In genomic region chr10:78590744-78591143, GRCm38 (mm10) we compare ENCODE assay signal across 9 mouse cellular contexts. TPM values are rescaled to one million over a fixed set of nuclear protein-coding genes. Genes with fewer than 3 reads are reported as not detected.
DNase-seq lines count a peak whose midpoint lies in the region; ATAC-seq and TF ChIP-seq lines count a peak whose summit lies in the region.
"Had no signal": no experiment of that assay in that cellular context is flagged by ENCODE, and none has a peak within 500 bp of the region (broad histone marks: within the 10 kb centered on the region; RNA-seq: fewer than 3 reads in every experiment).

No protein-coding gene starts in this region.

- peak overlapping the region; percentile 83 for H3K9ac ChIP-seq in heart, postnatal 0 days (replicated peaks; ENCODE audit: low read depth, low read length)
- H3K9ac ChIP-seq in limb, embryonic 13.5 days: peak overlapping the region; percentile 91
- 0 out of 2 replicates have a peak overlapping the region, but pooled peaks have one; percentile 23 for H3K9ac ChIP-seq in midbrain, embryonic 16.5 days (ENCODE audit: low read depth, low read length)

- H3K4me2 ChIP-seq in heart, postnatal 0 days (ENCODE audit: low read depth, low read length): peak overlapping the region; percentile 75
- peak overlapping the region; percentile 81 for H3K4me2 ChIP-seq in limb, embryonic 13.5 days (replicated peaks)
- H3K4me2 ChIP-seq in midbrain, embryonic 16.5 days (ENCODE audit: low read length): peak overlapping the region; percentile 77

- peaks cover 2% of the 10 kb centered on the region; the same call in 1 of the 2 replicates for H3K36me3 ChIP-seq in E14TG2a.4 (ENCODE audit: insufficient read depth, low read length)
- H3K36me3 ChIP-seq in heart, postnatal 0 days (replicated peaks; ENCODE audit: control insufficient read depth, insufficient read depth, low read length): peaks cover 40% of the 10 kb centered on the region
- peaks cover 42% of the 10 kb centered on the region for H3K36me3 ChIP-seq in limb, embryonic 13.5 days
- H3K36me3 ChIP-seq in midbrain, embryonic 16.5 days (ENCODE audit: control insufficient read depth, insufficient read depth, low read length): no peaks in the 10 kb centered on the region

- no peak for ATAC-seq in heart, postnatal 0 days (ENCODE audit: insufficient read depth, low read depth)
- no peak for ATAC-seq in limb, embryonic 13.5 days (ENCODE audit: low FRiP score, low read depth)
- ATAC-seq in midbrain, embryonic 16.5 days: no peak

- H3K4me3 ChIP-seq in E14TG2a.4 (replicated peaks; ENCODE audit: low read length): peak overlapping the region; percentile 80
- H3K4me3 ChIP-seq in heart, postnatal 0 days (ENCODE audit: low read depth, low read length): peak overlapping the region; percentile 73
- H3K4me3 ChIP-seq in limb, embryonic 13.5 days: peak overlapping the region; percentile 76
- peak overlapping the region; percentile 44 for H3K4me3 ChIP-seq in midbrain, embryonic 16.5 days (ENCODE audit: low read depth, low read length)

- no peak for TF ChIP-seq EP300 in heart, postnatal 0 days (IDR thresholded peaks at IDR 0.05; ENCODE audit: low read depth)

- 6% methylated on average over 9 of the region's 9 CpGs for WGBS in heart, postnatal 0 days
- WGBS in limb, embryonic 13.5 days: 39% methylated on average over 9 of the region's 9 CpGs
- 54% methylated on average over 9 of the region's 9 CpGs for WGBS in midbrain, embryonic 16.5 days

- intact Hi-C loops in left cerebral cortex, postnatal 10 days (cut with DNase I): no loop called here

- no peaks in the 10 kb centered on the region for H3K9me3 ChIP-seq in E14TG2a.4 (ENCODE audit: low read length)
- no peaks in the 10 kb centered on the region for H3K9me3 ChIP-seq in heart, postnatal 0 days (replicated peaks; ENCODE audit: control insufficient read depth, low read length)
- no peaks in the 10 kb centered on the region for H3K9me3 ChIP-seq in limb, embryonic 13.5 days
- no peaks in the 10 kb centered on the region for H3K9me3 ChIP-seq in midbrain, embryonic 16.5 days (replicated peaks; ENCODE audit: control insufficient read depth, low read length, poor library complexity, severe bottlenecking)

- DNase-seq in embryo, embryonic 11 days: peak; percentile 23
- peak; percentile 15 for DNase-seq in heart, postnatal 0 days (ENCODE audit: low spot score)
- DNase-seq in testis, postnatal 10 days (ENCODE audit: low spot score): no peak
- DNase-seq in left cerebral cortex, postnatal 10 days (ENCODE audit: extremely low spot score in 1 of 2, low spot score in 2 of 2): no peak
- DNase-seq in layer of hippocampus, adult 18-20 months (ENCODE audit: low spot score in 2 of 2): no peak

- H3K4me1 ChIP-seq in E14TG2a.4 (replicated peaks; ENCODE audit: low read depth, low read length): peaks cover 29% of the 10 kb centered on the region
- peaks cover 15% of the 10 kb centered on the region; the same call in 1 of the 2 replicates for H3K4me1 ChIP-seq in heart, postnatal 0 days (ENCODE audit: control insufficient read depth, insufficient read depth)
- peaks cover 18% of the 10 kb centered on the region for H3K4me1 ChIP-seq in limb, embryonic 13.5 days
- H3K4me1 ChIP-seq in midbrain, embryonic 16.5 days (ENCODE audit: control insufficient read depth, insufficient read depth, low read length): peaks cover 10% of the 10 kb centered on the region

- H3K27me3 ChIP-seq in E14TG2a.4 (ENCODE audit: insufficient read depth, low read length): peaks cover 82% of the 10 kb centered on the region
- no peaks in the 10 kb centered on the region for H3K27me3 ChIP-seq in heart, postnatal 0 days (ENCODE audit: control insufficient read depth, insufficient read depth, low read length)
- no peaks in the 10 kb centered on the region for H3K27me3 ChIP-seq in limb, embryonic 13.5 days
- H3K27me3 ChIP-seq in midbrain, embryonic 16.5 days (ENCODE audit: control insufficient read depth, insufficient read depth, low read depth, low read length): peaks cover 2% of the 10 kb centered on the region; the same call in 1 of the 2 replicates

- no peak for TF ChIP-seq CTCF in E14TG2a.4 (conservative IDR thresholded peaks at IDR 0.05; ENCODE audit: low read length)
- TF ChIP-seq CTCF in heart, postnatal 0 days (IDR thresholded peaks at IDR 0.05; ENCODE audit: low read depth): no peak

- H3K27ac ChIP-seq in heart, postnatal 0 days (ENCODE audit: low read depth): peak overlapping the region; percentile 85
- peak overlapping the region; percentile 90 for H3K27ac ChIP-seq in limb, embryonic 13.5 days
- no peak overlapping the region; the same call in 1 of the 2 replicates for H3K27ac ChIP-seq in midbrain, embryonic 16.5 days (ENCODE audit: low read length)

RNA-seq across cellular contexts. Expression of gene Syde1, which starts 1.0 kb away (rescaled TPM):
- total RNA-seq in heart, postnatal 0 days (2014; rRNA removed; ENCODE audit: low replicate concordance): 25.3 and 27.9 TPM in 2 replicates
- polyA plus RNA-seq in heart, postnatal 0 days (2015; fragmentation: Nextera tagmentation; extraction: Ambion mirVana): 7.5 and 8.5 TPM in 2 replicates
- polyA plus RNA-seq in limb, embryonic 13.5 days (2015; fragmentation: Nextera tagmentation; extraction: Ambion mirVana): 27.0 and 27.4 TPM in 2 replicates
- polyA plus RNA-seq in midbrain, embryonic 16.5 days (2015; fragmentation: Nextera tagmentation; extraction: Ambion mirVana): 2.9 and 3.0 TPM in 2 replicates
- 1 to 10 TPM; 3.9 TPM for total RNA-seq in left cerebral cortex, postnatal 10 days (2021)
- 1 to 10 TPM; 6.8 to 8.2 TPM for total RNA-seq in layer of hippocampus, adult 18-20 months (2021)

RNA-seq across cellular contexts. Expression of gene Ilvbl, which starts 16.6 kb away (rescaled TPM):
- total RNA-seq in heart, postnatal 0 days (2014; rRNA removed; ENCODE audit: low replicate concordance): 58.4 and 62.1 TPM in 2 replicates
- polyA plus RNA-seq in heart, postnatal 0 days (2015; fragmentation: Nextera tagmentation; extraction: Ambion mirVana): 72.2 and 73.7 TPM in 2 replicates
- polyA plus RNA-seq in limb, embryonic 13.5 days (2015; fragmentation: Nextera tagmentation; extraction: Ambion mirVana): 59.2 and 66.7 TPM in 2 replicates
- polyA plus RNA-seq in midbrain, embryonic 16.5 days (2015; fragmentation: Nextera tagmentation; extraction: Ambion mirVana): 66.1 and 81.4 TPM in 2 replicates
- 10 to 100 TPM; 19.2 to 21.9 TPM for total RNA-seq in left cerebral cortex, postnatal 10 days (2021)
- 10 to 100 TPM; 27.3 to 33.4 TPM for total RNA-seq in layer of hippocampus, adult 18-20 months (2021)

RNA-seq across cellular contexts. Expression of gene Olfr1357, which starts 27.1 kb away (rescaled TPM):
- not detected in 2 replicates for total RNA-seq in heart, postnatal 0 days (2014; rRNA removed; ENCODE audit: low replicate concordance)
- polyA plus RNA-seq in heart, postnatal 0 days (2015; fragmentation: Nextera tagmentation; extraction: Ambion mirVana): not detected in 2 replicates
- polyA plus RNA-seq in limb, embryonic 13.5 days (2015; fragmentation: Nextera tagmentation; extraction: Ambion mirVana): not detected in 2 replicates
- polyA plus RNA-seq in midbrain, embryonic 16.5 days (2015; fragmentation: Nextera tagmentation; extraction: Ambion mirVana): not detected in 2 replicates
- not detected for total RNA-seq in left cerebral cortex, postnatal 10 days (2021)
- not detected for total RNA-seq in layer of hippocampus, adult 18-20 months (2021)
- total RNA-seq: adrenal gland, adult 18-20 months had no signal

Comparison
In these comparisons a context has a peak if more than half of its experiments do, and no peak if none do; other contexts are left out.
1. DNase-seq: peak in embryo, embryonic 11 days (single experiment) and heart, postnatal 0 days (single experiment); none in testis, postnatal 10 days (single experiment), left cerebral cortex, postnatal 10 days (0 of 2) and layer of hippocampus, adult 18-20 months (0 of 2).
2. H3K9ac ChIP-seq: peak in every context shown above with its lines; median percentile 91 in limb, embryonic 13.5 days; 83 in heart, postnatal 0 days; 23 in midbrain, embryonic 16.5 days.
3. Peak in every context shown above with its lines, with median percentiles within 50 percentile points of each other: H3K4me3 ChIP-seq and H3K4me2 ChIP-seq.